Mouse (Mus musculus): ENCODE results near the gene Kdelc2. TPM values are rescaled to one million over a fixed set of nuclear protein-coding genes. Genes with fewer than 3 reads are reported as not detected.

Gene Kdelc2
- polyA plus RNA-seq, 1 experiment from 2014 or later = 5.9 TPM

DNA sequence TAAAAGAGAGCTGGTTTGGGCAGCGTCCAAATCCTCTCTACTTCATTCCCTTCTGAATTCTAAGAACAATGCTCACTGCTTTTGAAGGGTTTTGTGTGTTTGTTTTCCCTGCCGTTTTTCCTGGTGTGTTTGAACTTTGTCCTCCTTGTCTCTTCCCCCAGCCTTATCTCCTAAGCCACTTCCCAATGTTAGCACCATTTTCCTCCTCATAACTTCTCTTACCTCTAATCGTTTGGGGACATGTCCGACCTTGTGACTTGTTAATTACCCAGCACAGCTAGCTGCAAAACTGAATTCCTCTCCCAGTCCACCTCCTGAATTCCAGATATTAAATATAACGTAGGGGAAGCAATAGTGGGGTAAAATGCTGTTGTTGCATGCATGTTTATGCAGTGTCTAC is 6.2 kb upstream of the Kdelc2 start:
- H3K27me3 ChIP-seq (ENCODE audit: control insufficient read depth, insufficient read depth, low read depth, low read length) = no peaks in the 10 kb centered on the region
- 67% methylated on average over 5 of the region's 5 CpGs for WGBS
- H3K36me3 ChIP-seq (ENCODE audit: control insufficient read depth, insufficient read depth, low read length) = no peaks in the 10 kb centered on the region
- H3K4me3 ChIP-seq (ENCODE audit: low read depth, low read length) = no peak overlapping the region
- H3K9ac ChIP-seq (ENCODE audit: low read depth, low read length) = no peak overlapping the region
- no peaks in the 10 kb centered on the region for H3K4me1 ChIP-seq (ENCODE audit: control insufficient read depth, insufficient read depth, low read length)
- ATAC-seq = no peak
- H3K9me3 ChIP-seq (replicated peaks; ENCODE audit: control insufficient read depth, low read length, poor library complexity, severe bottlenecking) = no peaks in the 10 kb centered on the region
- no peak overlapping the region for H3K27ac ChIP-seq (ENCODE audit: low read length)
- no peak overlapping the region for H3K4me2 ChIP-seq (ENCODE audit: low read length)

GRCm38 (mm10) chr9:53378171-53378570 is 5.7 kb upstream of the Kdelc2 start:
- ATAC-seq = no peak
- no peak overlapping the region for H3K4me2 ChIP-seq (ENCODE audit: low read length)
- H3K4me3 ChIP-seq (ENCODE audit: low read depth, low read length) = no peak overlapping the region
- WGBS = 86% methylated on average over 3 of the region's 3 CpGs
- no peaks in the 10 kb centered on the region for H3K4me1 ChIP-seq (ENCODE audit: control insufficient read depth, insufficient read depth, low read length)
- no peaks in the 10 kb centered on the region for H3K36me3 ChIP-seq (ENCODE audit: control insufficient read depth, insufficient read depth, low read length)
- H3K9me3 ChIP-seq (replicated peaks; ENCODE audit: control insufficient read depth, low read length, poor library complexity, severe bottlenecking) = no peaks in the 10 kb centered on the region
- no peak overlapping the region for H3K9ac ChIP-seq (ENCODE audit: low read depth, low read length)
- H3K27me3 ChIP-seq (ENCODE audit: control insufficient read depth, insufficient read depth, low read depth, low read length) = no peaks in the 10 kb centered on the region
- H3K27ac ChIP-seq (ENCODE audit: low read length) = no peak overlapping the region

GRCm38 (mm10) chr9:53380595-53380994 is 3.2 kb upstream of the Kdelc2 start:
- Histone ChIP-seq H3K9me3 (replicated peaks; ENCODE audit: control insufficient read depth, low read length, poor library complexity, severe bottlenecking) (no peaks in the 10 kb centered on the region), H3K9ac (ENCODE audit: low read depth, low read length) (no peak overlapping the region), H3K36me3 (ENCODE audit: control insufficient read depth, insufficient read depth, low read length) (no peaks in the 10 kb centered on the region), H3K4me3 (ENCODE audit: low read depth, low read length) (no peak overlapping the region), H3K27ac (ENCODE audit: low read length) (no peak overlapping the region), H3K4me1 (ENCODE audit: control insufficient read depth, insufficient read depth, low read length) (peaks cover 6% of the 10 kb centered on the region; the same call in 1 of the 2 replicates), H3K4me2 (ENCODE audit: low read length) (no peak overlapping the region), H3K27me3 (ENCODE audit: control insufficient read depth, insufficient read depth, low read depth, low read length) (no peaks in the 10 kb centered on the region)
- WGBS = 87% methylated on average over 2 of the region's 2 CpGs
- no peak for ATAC-seq

DNA sequence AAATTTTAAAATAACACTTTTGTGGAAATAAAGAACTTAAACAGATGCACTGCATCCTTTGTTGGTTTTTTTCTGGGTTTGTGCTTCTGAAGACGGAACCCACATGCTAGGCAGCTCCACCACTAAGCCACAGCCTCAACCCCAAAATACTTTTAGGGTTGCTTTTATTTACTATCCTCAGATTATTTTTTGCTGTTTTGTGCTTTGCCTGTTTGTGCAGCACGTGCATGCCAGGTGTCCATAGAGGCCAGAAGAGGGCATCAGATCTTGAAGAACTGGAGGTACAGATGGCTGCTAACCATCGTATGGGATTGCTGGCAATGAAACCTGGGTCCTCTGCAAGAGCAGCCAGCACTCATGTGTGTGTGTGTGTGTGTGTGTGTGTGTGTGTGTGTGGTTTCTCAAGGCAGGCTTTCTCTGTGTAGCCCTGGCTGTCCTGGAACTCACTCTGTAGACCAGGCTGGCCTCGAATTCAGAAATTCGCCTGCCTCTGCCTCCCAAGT is 2.7 kb upstream of the Kdelc2 start:
- 76% methylated on average over 5 of the region's 5 CpGs for WGBS
- no peak for ATAC-seq
- H3K27ac ChIP-seq (ENCODE audit: low read length) = no peak overlapping the region

DNA sequence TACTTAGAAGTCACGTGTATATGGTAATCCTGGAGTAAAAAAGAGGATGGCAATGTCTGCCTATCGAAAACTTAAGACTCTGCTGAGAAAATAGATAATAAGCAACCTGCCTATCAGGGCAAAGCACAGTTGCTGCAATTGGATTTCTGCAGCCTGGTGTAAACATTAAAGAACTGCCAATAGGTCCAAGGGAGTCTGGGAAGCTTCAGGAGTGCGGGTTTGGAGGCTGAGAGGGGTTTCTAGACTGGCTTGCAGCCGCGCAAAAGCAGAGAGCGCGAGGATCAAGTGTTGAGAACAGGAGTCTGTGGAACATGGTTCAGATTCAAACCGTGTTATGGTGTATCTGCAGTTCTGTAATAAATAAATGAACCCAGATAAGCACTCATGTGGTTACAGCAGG is 1.0 kb downstream of the Kdelc2 start:
- Histone ChIP-seq H3K4me3 (ENCODE audit: low read depth, low read length) (peak overlapping the region; percentile 64), H3K4me2 (ENCODE audit: low read length) (peak overlapping the region; percentile 99), H3K4me1 (ENCODE audit: control insufficient read depth, insufficient read depth, low read length) (peaks cover 6% of the 10 kb centered on the region; the same call in 1 of the 2 replicates), H3K27me3 (ENCODE audit: control insufficient read depth, insufficient read depth, low read depth, low read length) (no peaks in the 10 kb centered on the region), H3K27ac (ENCODE audit: low read length) (peak overlapping the region; percentile 78), H3K36me3 (ENCODE audit: control insufficient read depth, insufficient read depth, low read length) (no peaks in the 10 kb centered on the region), H3K9ac (ENCODE audit: low read depth, low read length) (peak overlapping the region; percentile 82), H3K9me3 (replicated peaks; ENCODE audit: control insufficient read depth, low read length, poor library complexity, severe bottlenecking) (no peaks in the 10 kb centered on the region)
- ATAC-seq = peak; percentile 22; the same call in 1 of the 2 replicates
- 6% methylated on average over 8 of the region's 8 CpGs for WGBS

More for the DNA sequence above, 2.7 kb upstream of the Kdelc2 start:
- Histone ChIP-seq H3K36me3 (ENCODE audit: control insufficient read depth, insufficient read depth, low read length) (no peaks in the 10 kb centered on the region), H3K4me2 (ENCODE audit: low read length) (no peak overlapping the region), H3K4me1 (ENCODE audit: control insufficient read depth, insufficient read depth, low read length) (peaks cover 6% of the 10 kb centered on the region; the same call in 1 of the 2 replicates), H3K9ac (ENCODE audit: low read depth, low read length) (no peak overlapping the region), H3K4me3 (ENCODE audit: low read depth, low read length) (no peak overlapping the region), H3K27me3 (ENCODE audit: control insufficient read depth, insufficient read depth, low read depth, low read length) (no peaks in the 10 kb centered on the region), H3K9me3 (replicated peaks; ENCODE audit: control insufficient read depth, low read length, poor library complexity, severe bottlenecking) (no peaks in the 10 kb centered on the region)

- ATAC-seq = no peak
- no peaks in the 10 kb centered on the region for H3K9me3 ChIP-seq (replicated peaks; ENCODE audit: control insufficient read depth, low read length, poor library complexity, severe bottlenecking)
Measured at GRCm38 (mm10) chr9:53387431-53387830, 3.6 kb downstream of the Kdelc2 start.

GRCm38 (mm10) chr9:53389109-53389508 is 5.3 kb downstream of the Kdelc2 start:
- no peak overlapping the region for H3K4me3 ChIP-seq (ENCODE audit: low read depth, low read length)
- 78% methylated on average over 3 of the region's 3 CpGs for WGBS
- ATAC-seq = no peak
- no peaks in the 10 kb centered on the region for H3K36me3 ChIP-seq (ENCODE audit: control insufficient read depth, insufficient read depth, low read length)
- H3K9me3 ChIP-seq (replicated peaks; ENCODE audit: control insufficient read depth, low read length, poor library complexity, severe bottlenecking) = no peaks in the 10 kb centered on the region
- no peak overlapping the region for H3K27ac ChIP-seq (ENCODE audit: low read length)
- no peaks in the 10 kb centered on the region for H3K27me3 ChIP-seq (ENCODE audit: control insufficient read depth, insufficient read depth, low read depth, low read length)
- no peak overlapping the region for H3K9ac ChIP-seq (ENCODE audit: low read depth, low read length)
- peaks cover 6% of the 10 kb centered on the region; the same call in 1 of the 2 replicates for H3K4me1 ChIP-seq (ENCODE audit: control insufficient read depth, insufficient read depth, low read length)
- H3K4me2 ChIP-seq (ENCODE audit: low read length) = no peak overlapping the region

More at GRCm38 (mm10) chr9:53387431-53387830, 3.6 kb downstream of the Kdelc2 start:
- Histone ChIP-seq H3K4me1 (ENCODE audit: control insufficient read depth, insufficient read depth, low read length) (peaks cover 6% of the 10 kb centered on the region; the same call in 1 of the 2 replicates), H3K27ac (ENCODE audit: low read length) (no peak overlapping the region), H3K4me2 (ENCODE audit: low read length) (no peak overlapping the region), H3K36me3 (ENCODE audit: control insufficient read depth, insufficient read depth, low read length) (no peaks in the 10 kb centered on the region), H3K9ac (ENCODE audit: low read depth, low read length) (no peak overlapping the region), H3K4me3 (ENCODE audit: low read depth, low read length) (no peak overlapping the region), H3K27me3 (ENCODE audit: control insufficient read depth, insufficient read depth, low read depth, low read length) (no peaks in the 10 kb centered on the region)
- 68% methylated on average over 2 of the region's 2 CpGs for whole genome bisulfite sequencing

DNA sequence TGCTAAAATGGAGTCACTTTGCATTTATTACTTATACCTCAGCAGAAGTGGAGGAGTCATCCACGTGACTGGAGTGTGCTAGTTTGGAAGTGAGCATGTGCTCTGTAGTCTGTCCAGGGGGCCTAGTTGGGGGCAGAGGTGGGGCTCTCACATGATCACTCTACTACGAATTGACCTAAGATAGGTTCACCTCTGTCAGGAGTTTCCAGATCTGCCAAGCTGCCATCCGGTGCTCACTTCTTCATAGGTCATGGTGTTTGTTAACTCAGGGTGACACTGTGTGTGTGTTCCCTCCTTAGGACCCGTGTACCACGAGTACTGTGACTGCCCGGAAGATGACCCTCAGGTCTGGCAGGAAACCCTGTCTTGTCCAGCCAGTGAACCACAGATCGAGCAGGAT is 6.3 kb downstream of the Kdelc2 start:
- no peak for ATAC-seq
- H3K4me3 ChIP-seq (ENCODE audit: low read depth, low read length) = no peak overlapping the region
- H3K27ac ChIP-seq (ENCODE audit: low read length) = no peak overlapping the region
- no peak overlapping the region for H3K9ac ChIP-seq (ENCODE audit: low read depth, low read length)
- 84% methylated on average over 7 of the region's 7 CpGs for WGBS
- no peaks in the 10 kb centered on the region for H3K9me3 ChIP-seq (replicated peaks; ENCODE audit: control insufficient read depth, low read length, poor library complexity, severe bottlenecking)
- no peaks in the 10 kb centered on the region for H3K27me3 ChIP-seq (ENCODE audit: control insufficient read depth, insufficient read depth, low read depth, low read length)
- no peaks in the 10 kb centered on the region for H3K36me3 ChIP-seq (ENCODE audit: control insufficient read depth, insufficient read depth, low read length)
- H3K4me2 ChIP-seq (ENCODE audit: low read length) = no peak overlapping the region
- peaks cover 1% of the 10 kb centered on the region; the same call in 1 of the 2 replicates for H3K4me1 ChIP-seq (ENCODE audit: control insufficient read depth, insufficient read depth, low read length)

GRCm38 (mm10) chr9:53397685-53398387 is 14.0 kb downstream of the Kdelc2 start:
- no peaks in the 10 kb centered on the region for H3K9me3 ChIP-seq (replicated peaks; ENCODE audit: control insufficient read depth, low read length, poor library complexity, severe bottlenecking)
- no peaks in the 10 kb centered on the region for H3K4me1 ChIP-seq (ENCODE audit: control insufficient read depth, insufficient read depth, low read length)
- 80% methylated on average over 13 of the region's 13 CpGs for WGBS
- no peak overlapping the region for H3K9ac ChIP-seq (ENCODE audit: low read depth, low read length)
- no peak overlapping the region for H3K4me3 ChIP-seq (ENCODE audit: low read depth, low read length)
- no peak overlapping the region for H3K27ac ChIP-seq (ENCODE audit: low read length)
- H3K27me3 ChIP-seq (ENCODE audit: control insufficient read depth, insufficient read depth, low read depth, low read length) = no peaks in the 10 kb centered on the region
- H3K36me3 ChIP-seq (ENCODE audit: control insufficient read depth, insufficient read depth, low read length) = no peaks in the 10 kb centered on the region
- H3K4me2 ChIP-seq (ENCODE audit: low read length) = no peak overlapping the region
- ATAC-seq = no peak

Measured in midbrain, embryonic 16.5 days (tissue).